Mouse (Mus musculus) heart, postnatal 36 days (tissue): ENCODE data around the gene Sclt1. TPM values are rescaled to one million over a fixed set of nuclear protein-coding genes. Genes with fewer than 3 reads are reported as not detected.
A peak's percentile ranks its signal among the peaks of the same experiment; 100 is the strongest.

Experiments used
- DNase-seq, 2 experiments: peaks; one replicate each; pipeline ENCODE4 v3.0.0; 2021 to 2022
- intact Hi-C: fragments of 180-260 bp; cut with DNase I; formaldehyde crosslinking; loops from one replicate; pipeline ENCODE4 v1.15.1; 2025
- total RNA-seq, 2 experiments: library from RNA; stranded (reverse); gene quantifications; 2 replicates each; pipeline ENCODE4 v1.2.3; 2021

Sclt1 gene
- total RNA-seq, 2 experiments from 2014 or later, result 5.7 to 7.2 TPM

GRCm38 (mm10) chr3:41607467-41607866 lies 134.8 kb downstream of the Sclt1 start:
- DNase-seq, result no peak
- intact Hi-C loops, result loop anchor here (5.0 kb wide), 1 partner anchor 255 kb away; no protein-coding TSS in a partner anchor

GRCm38 (mm10) chr3:41607050-41607449 lies 135.3 kb downstream of the Sclt1 start:
- intact Hi-C loops, result loop anchor here (5.0 kb wide), 1 partner anchor 255 kb away; no protein-coding TSS in a partner anchor
- DNase-seq, result no peak

- no peak for DNase-seq
- intact Hi-C loops, result loop anchor here (5.0 kb wide), 1 partner anchor 254 kb away; no protein-coding TSS in a partner anchor
Measured at GRCm38 (mm10) chr3:41606330-41606664, 136.0 kb downstream of the Sclt1 start.

- DNase-seq, result no peak
- intact Hi-C loops, result loop anchor here (5.0 kb wide), 1 partner anchor 253 kb away; no protein-coding TSS in a partner anchor
Measured at GRCm38 (mm10) chr3:41605601-41606329, 136.5 kb downstream of the Sclt1 start.

GRCm38 (mm10) chr3:41604629-41605321 lies 137.5 kb downstream of the Sclt1 start:
- intact Hi-C loops, result loop anchor here (5.0 kb wide), 2 partner anchors 252 to 422 kb away; no protein-coding TSS in a partner anchor
- DNase-seq, result no peak

- intact Hi-C loops, result loop anchor here (5.0 kb wide), 1 partner anchor 421 kb away; no protein-coding TSS in a partner anchor
- DNase-seq, result no peak
Measured at GRCm38 (mm10) chr3:41603470-41604019, 138.8 kb downstream of the Sclt1 start.

GRCm38 (mm10) chr3:41602933-41603332 lies 139.4 kb downstream of the Sclt1 start:
- DNase-seq, result no peak
- intact Hi-C loops, result loop anchor here (5.0 kb wide), 1 partner anchor 421 kb away; no protein-coding TSS in a partner anchor

- no peak for DNase-seq
- intact Hi-C loops, result loop anchor here (5.0 kb wide), 1 partner anchor 419 kb away; no protein-coding TSS in a partner anchor
Measured at GRCm38 (mm10) chr3:41601226-41602020, 140.9 kb downstream of the Sclt1 start.

GRCm38 (mm10) chr3:41599806-41600589 lies 142.3 kb downstream of the Sclt1 start:
- peak; percentile 73 to 75 for DNase-seq
- intact Hi-C loops, result loop anchor here (2.0 to 10.0 kb wide), 3 partner anchors 33 to 515 kb away; partner anchors contain the start of gene Pgrmc2

- DNase-seq, result no peak
- intact Hi-C loops, result loop anchor here (2.0 to 10.0 kb wide), 2 partner anchors 32 to 514 kb away; partner anchors contain the start of gene Pgrmc2
Measured at GRCm38 (mm10) chr3:41599226-41599625, 143.1 kb downstream of the Sclt1 start.

- intact Hi-C loops, result loop anchor here (2.0 to 10.0 kb wide), 2 partner anchors 32 to 514 kb away; partner anchors contain the start of gene Pgrmc2
- DNase-seq, result no peak
Measured at GRCm38 (mm10) chr3:41598412-41598811, 143.9 kb downstream of the Sclt1 start.

GRCm38 (mm10) chr3:41597036-41597435 lies 145.3 kb downstream of the Sclt1 start:
- intact Hi-C loops, result loop anchor here (10.0 kb wide), 1 partner anchor 512 kb away; the partner anchor contains the start of gene Pgrmc2
- no peak for DNase-seq

GRCm38 (mm10) chr3:41595010-41595409 lies 147.3 kb downstream of the Sclt1 start:
- intact Hi-C loops, result loop anchor here (10.0 kb wide), 1 partner anchor 510 kb away; the partner anchor contains the start of gene Pgrmc2
- DNase-seq, result no peak

GRCm38 (mm10) chr3:41594097-41594879 lies 148.0 kb downstream of the Sclt1 start:
- DNase-seq, result no peak
- intact Hi-C loops, result loop anchor here (10.0 kb wide), 1 partner anchor 509 kb away; the partner anchor contains the start of gene Pgrmc2

- no peak for DNase-seq
- intact Hi-C loops, result loop anchor here (10.0 kb wide), 1 partner anchor 508 kb away; the partner anchor contains the start of gene Pgrmc2
Measured at GRCm38 (mm10) chr3:41592805-41593204, 149.5 kb downstream of the Sclt1 start.

- intact Hi-C loops, result loop anchor here (2.0 to 10.0 kb wide), 2 partner anchors 363 to 507 kb away; partner anchors contain the start of gene Pgrmc2
- no peak for DNase-seq
Measured at GRCm38 (mm10) chr3:41591651-41592170, 150.6 kb downstream of the Sclt1 start.

GRCm38 (mm10) chr3:41590695-41591559 lies 151.4 kb downstream of the Sclt1 start:
- intact Hi-C loops, result loop anchor here (2.0 to 10.0 kb wide), 2 partner anchors 362 to 506 kb away; partner anchors contain the start of gene Pgrmc2
- peak in 1 of 2 experiments; percentile 34 for DNase-seq
